Mouse (Mus musculus) Patski (cell line): ENCODE measurements at regions not wholly inside any gene's neighbourhood (a gene's known extent, or its start where the extent isn't known, plus 50 kb on each side); places are given as distances from the start of the nearest gene placed in this dataset.

Experiments
- ATAC-seq: fragments of 100-300 bp; one replicate; pipeline ENCODE4 v1.8.0; 2021
- CTCF ChIA-PET: fragments of 350-600 bp; sonication (Branson Sonifier 250); formaldehyde crosslinking; loops from one replicate; lab custom pipeline; 2022; ENCODE audit warnings: inconsistent platforms; lab: Charles Lee
- POLR2A ChIA-PET: fragments of 350-600 bp; sonication (Branson Sonifier 250); formaldehyde crosslinking; loops from one replicate; lab custom pipeline; 2022; ENCODE audit warnings: antibody characterized with exemption, inconsistent platforms; lab: Charles Lee
- DNase-seq: peaks from one replicate; pipeline ENCODE4 v3.0.0-alpha.2; 2011; ENCODE audit warnings: low read depth, low spot score
- H3K27me3 ChIP-seq: fragments of 371-371 bp; one replicate; pipeline ENCODE4 v1.5.1; 2021
- CTCF ChIP-seq: fragments of 100-300 bp; IDR thresholded peaks from one replicate; pipeline ENCODE4 v1.5.1; 2021
- in situ Hi-C: fragments of 300-500 bp; cut with MboI; formaldehyde crosslinking; loops from 3 replicates; pipeline ENCODE4 v1.11.1; 2018; ENCODE audit warnings: low pct_unique_long_range_greater_than_20kb, mixed read lengths

DNA sequence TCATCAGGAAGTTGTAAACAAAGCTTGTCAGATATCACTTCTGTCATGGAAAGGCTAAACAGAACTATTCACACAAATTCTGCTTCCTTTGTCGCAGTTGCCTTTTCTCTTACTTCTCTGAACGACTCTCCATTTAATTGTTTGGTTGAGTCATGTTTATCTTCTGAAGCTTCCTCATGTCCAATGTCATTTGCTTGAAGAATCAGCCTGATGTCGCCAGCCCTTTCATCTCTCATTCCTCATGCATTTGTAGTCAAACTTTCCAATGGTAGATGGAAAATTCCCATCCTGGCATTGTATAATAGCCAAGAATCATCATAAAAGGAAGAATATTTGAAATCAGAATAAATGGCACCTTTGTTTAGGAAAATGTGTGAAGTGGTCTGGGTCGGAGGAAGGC, 225.6 kb upstream of the Pde3a start:
- ChIA-PET POLR2A (no interaction called here), CTCF (no interaction called here)
- no peaks in the 10 kb centered on the region for H3K27me3 ChIP-seq
- no peak for DNase-seq
- in situ Hi-C loops = no loop called here
- TF ChIP-seq CTCF = no peak
- no peak for ATAC-seq

GRCm38 (mm10) chr6:141027353-141027752, 221.7 kb upstream of the Pde3a start:
- no peak for TF ChIP-seq CTCF
- ChIA-PET POLR2A (no interaction called here), CTCF (interaction anchor here (1.6 kb wide), 1 partner anchor 11 kb away, joined by 4 read pairs; no protein-coding TSS in a partner anchor)
- ATAC-seq (no peak), DNase-seq (no peak)
- in situ Hi-C loops = no loop called here
- no peaks in the 10 kb centered on the region for H3K27me3 ChIP-seq

DNA sequence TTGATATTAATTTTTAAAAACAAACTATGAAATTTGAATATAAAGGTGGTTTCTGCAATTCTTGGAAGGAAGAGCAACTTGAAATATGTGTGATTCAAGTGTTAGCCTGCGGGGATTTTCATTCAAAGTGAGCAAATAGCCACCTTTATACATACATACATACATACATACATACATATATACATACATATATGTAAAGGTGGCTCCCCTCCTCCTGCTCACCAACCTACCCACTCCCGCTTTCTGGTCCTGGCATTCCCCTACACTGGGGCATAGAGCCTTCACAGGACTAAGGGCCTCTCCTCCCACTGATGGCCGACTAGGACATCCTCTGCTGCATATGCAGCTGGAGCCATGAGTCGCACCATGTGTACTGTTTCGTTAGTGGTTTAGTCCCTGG, 221.3 kb upstream of the Pde3a start:
- no peak for TF ChIP-seq CTCF
- in situ Hi-C loops = no loop called here
- no peak for ATAC-seq
- DNase-seq = no peak
- CTCF ChIA-PET = interaction anchor here (1.6 kb wide), 1 partner anchor 10 kb away, joined by 4 read pairs; no protein-coding TSS in a partner anchor
- no peaks in the 10 kb centered on the region for H3K27me3 ChIP-seq
- POLR2A ChIA-PET = no interaction called here

- no peaks in the 10 kb centered on the region for H3K27me3 ChIP-seq
- no peak for DNase-seq
- CTCF ChIA-PET = no interaction called here
- TF ChIP-seq CTCF = no peak
- POLR2A ChIA-PET = no interaction called here
- no peak for ATAC-seq
- in situ Hi-C loops = no loop called here
Observed at GRCm38 (mm10) chr6:141034824-141035223, 214.2 kb upstream of the Pde3a start.

DNA sequence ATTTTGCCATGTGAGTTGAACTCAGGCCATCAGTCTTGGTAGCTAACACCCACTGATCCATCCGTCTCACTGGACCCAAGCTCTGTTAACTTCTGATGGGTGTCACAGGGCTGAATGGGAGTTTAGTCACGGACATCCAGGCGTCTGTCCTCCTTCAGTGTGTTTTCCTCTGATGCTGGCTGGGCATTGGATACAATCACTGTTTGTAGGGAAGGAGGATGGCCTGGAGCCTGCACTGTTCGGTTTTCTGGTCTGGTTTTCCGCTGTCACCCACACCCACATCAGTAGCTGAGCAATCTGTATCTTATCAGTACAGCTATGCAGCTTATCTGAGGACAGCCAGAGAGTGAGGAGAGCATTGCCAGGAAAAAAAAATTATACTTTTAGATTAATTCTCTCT, 207.7 kb upstream of the Pde3a start:
- ATAC-seq (no peak), DNase-seq (no peak)
- no peaks in the 10 kb centered on the region for H3K27me3 ChIP-seq
- ChIA-PET CTCF (no interaction called here), POLR2A (no interaction called here)
- TF ChIP-seq CTCF = no peak
- in situ Hi-C loops = no loop called here

- ChIA-PET CTCF (no interaction called here), POLR2A (no interaction called here)
- ATAC-seq = no peak
- no peaks in the 10 kb centered on the region for H3K27me3 ChIP-seq
- in situ Hi-C loops = no loop called here
- TF ChIP-seq CTCF = no peak
- DNase-seq = no peak
Observed at GRCm38 (mm10) chr6:141041781-141042625, 207.1 kb upstream of the Pde3a start.

- ATAC-seq (no peak), DNase-seq (no peak)
- no peaks in the 10 kb centered on the region for H3K27me3 ChIP-seq
- ChIA-PET CTCF (no interaction called here), POLR2A (no interaction called here)
- in situ Hi-C loops = no loop called here
- no peak for TF ChIP-seq CTCF
Observed at GRCm38 (mm10) chr6:141048271-141048670, 200.8 kb upstream of the Pde3a start.

DNA sequence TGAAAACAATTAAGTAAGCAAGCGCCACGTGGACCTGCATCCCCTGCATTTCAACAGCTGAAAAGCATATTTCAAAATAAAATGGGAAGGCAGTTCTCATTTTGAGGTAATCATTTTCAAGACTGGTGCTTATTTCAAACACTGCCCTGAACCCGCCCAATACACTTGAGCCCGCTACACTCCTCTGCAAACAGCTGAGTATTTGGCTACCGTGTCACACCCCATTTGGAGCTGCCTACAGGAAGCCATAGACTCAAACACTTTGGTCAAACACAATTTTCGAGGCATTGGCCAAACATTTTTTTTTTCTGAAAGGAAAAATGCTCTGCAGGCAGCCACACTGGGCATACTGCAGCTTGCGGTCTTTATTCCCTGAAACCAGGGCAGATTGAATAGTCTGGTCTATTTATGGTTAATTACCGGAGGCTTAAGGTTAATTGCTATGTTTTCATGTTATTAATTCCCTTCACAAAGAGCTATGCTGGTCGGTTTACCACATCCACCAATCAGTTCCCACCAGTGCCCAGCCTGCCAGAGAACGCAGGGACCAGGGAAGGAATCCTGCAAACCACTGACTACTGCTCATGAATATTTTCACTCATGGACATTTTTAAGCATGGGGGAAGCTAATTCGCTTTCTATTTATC, 198.9 kb upstream of the Pde3a start:
- no peaks in the 10 kb centered on the region for H3K27me3 ChIP-seq
- DNase-seq = no peak
- ATAC-seq = no peak
- in situ Hi-C loops = no loop called here
- POLR2A ChIA-PET = interaction anchor here (1.2 kb wide), 1 partner anchor 14 kb away, joined by 3 read pairs; no protein-coding TSS in a partner anchor
- no peak for TF ChIP-seq CTCF
- CTCF ChIA-PET = no interaction called here

DNA sequence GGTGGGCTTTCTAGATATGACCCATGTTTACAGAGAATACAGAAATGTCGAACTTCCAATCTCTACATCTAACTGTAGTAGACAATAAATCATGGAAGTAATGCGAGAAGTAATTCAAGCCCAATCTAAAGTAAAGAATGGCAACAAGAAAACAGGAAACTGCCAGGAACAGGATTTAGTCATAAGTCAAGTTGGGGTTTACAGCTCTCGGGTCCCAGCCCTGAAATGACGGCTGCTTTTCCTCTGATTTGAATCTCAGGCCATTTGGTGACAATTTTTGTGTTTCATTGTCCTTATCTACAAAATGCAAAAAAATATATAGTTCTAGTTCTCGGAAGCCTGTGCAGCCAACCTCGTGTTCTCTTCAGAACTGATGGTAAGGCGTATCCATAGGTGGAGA, 195.0 kb upstream of the Pde3a start:
- ChIA-PET CTCF (no interaction called here), POLR2A (no interaction called here)
- no peak for TF ChIP-seq CTCF
- DNase-seq (no peak), ATAC-seq (no peak)
- no peaks in the 10 kb centered on the region for H3K27me3 ChIP-seq
- in situ Hi-C loops = no loop called here

DNA sequence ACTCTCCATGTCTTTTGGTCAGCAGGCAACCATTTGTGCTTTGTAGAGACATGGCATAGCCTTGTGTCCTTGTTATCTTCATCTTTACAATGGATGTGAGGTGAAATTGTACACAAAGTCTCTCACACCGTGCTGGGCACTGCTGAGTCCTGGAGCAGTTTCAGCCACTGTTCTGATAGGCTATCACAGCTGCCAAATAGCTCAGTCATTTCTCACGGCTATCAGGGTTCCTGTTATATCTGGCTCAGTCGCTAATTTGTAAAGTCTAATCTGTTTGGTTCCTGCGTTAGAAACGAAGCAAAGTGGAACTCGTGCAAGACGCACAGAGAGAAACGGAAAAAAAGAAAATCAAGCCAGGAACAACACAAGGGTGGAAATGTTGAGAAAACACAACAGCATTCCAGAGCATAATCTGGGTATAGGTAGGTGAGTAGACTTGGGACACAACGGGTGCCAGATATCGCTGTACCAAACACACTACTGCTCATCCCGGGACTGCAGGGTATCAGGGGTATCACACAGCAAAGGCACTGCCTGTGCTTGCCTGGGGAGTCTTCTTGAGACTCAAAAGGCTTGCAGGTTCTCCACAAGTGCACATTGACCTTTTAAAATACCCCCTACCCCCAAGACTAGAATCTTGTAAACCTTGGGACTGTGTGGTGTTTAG, 189.7 kb upstream of the Pde3a start:
- in situ Hi-C loops = no loop called here
- POLR2A ChIA-PET = no interaction called here
- CTCF ChIA-PET = no interaction called here
- ATAC-seq (no peak), DNase-seq (no peak)
- H3K27me3 ChIP-seq = no peaks in the 10 kb centered on the region
- TF ChIP-seq CTCF = no peak

GRCm38 (mm10) chr6:141065724-141066123, 183.3 kb upstream of the Pde3a start:
- DNase-seq (no peak), ATAC-seq (no peak)
- TF ChIP-seq CTCF = no peak
- CTCF ChIA-PET = interaction anchor here (1.0 kb wide), 1 partner anchor 36 kb away, joined by 3 read pairs; no protein-coding TSS in a partner anchor
- POLR2A ChIA-PET = no interaction called here
- in situ Hi-C loops = no loop called here
- no peaks in the 10 kb centered on the region for H3K27me3 ChIP-seq
